Mouse (Mus musculus): Measurements from ENCODE around the gene Scube1. TPM values are rescaled to one million over a fixed set of nuclear protein-coding genes. Genes with fewer than 3 reads are reported as not detected.

Gene Scube1
- polyA plus RNA-seq, 1 experiment from 2014 or later, result 2.5 TPM

GRCm38 (mm10) chr15:83685950-83686349, 38.9 kb downstream of the Scube1 start:
- Histone ChIP-seq H3K4me3 (ENCODE audit: low read depth, low read length) (no peak overlapping the region), H3K9me3 (ENCODE audit: control insufficient read depth) (no peaks in the 10 kb centered on the region), H3K36me3 (ENCODE audit: control insufficient read depth, insufficient read depth) (no peaks in the 10 kb centered on the region), H3K27ac (ENCODE audit: low read depth, low read length) (no peak overlapping the region), H3K9ac (ENCODE audit: low read depth, low read length) (no peak overlapping the region), H3K4me2 (replicated peaks; ENCODE audit: low read depth) (no peak overlapping the region), H3K27me3 (replicated peaks; ENCODE audit: control insufficient read depth, insufficient read depth, low read length) (no peaks in the 10 kb centered on the region), H3K4me1 (replicated peaks; ENCODE audit: control insufficient read depth, insufficient read depth, low read length) (no peaks in the 10 kb centered on the region)
- no peak for TF ChIP-seq CTCF (IDR thresholded peaks at IDR 0.05; ENCODE audit: low read depth)
- ATAC-seq, result no peak
- 94% methylated on average over 3 of the region's 3 CpGs for WGBS

- H3K27ac ChIP-seq (ENCODE audit: low read depth, low read length), result no peak overlapping the region
- no peak overlapping the region for H3K4me3 ChIP-seq (ENCODE audit: low read depth, low read length)
- no peak overlapping the region for H3K9ac ChIP-seq (ENCODE audit: low read depth, low read length)
- H3K27me3 ChIP-seq (replicated peaks; ENCODE audit: control insufficient read depth, insufficient read depth, low read length), result no peaks in the 10 kb centered on the region
- no peaks in the 10 kb centered on the region for H3K36me3 ChIP-seq (ENCODE audit: control insufficient read depth, insufficient read depth)
- ATAC-seq, result no peak
- no peak overlapping the region for H3K4me2 ChIP-seq (replicated peaks; ENCODE audit: low read depth)
- H3K9me3 ChIP-seq (ENCODE audit: control insufficient read depth), result no peaks in the 10 kb centered on the region
- WGBS, result 49% methylated on average over 15 of the region's 15 CpGs
- peak; percentile 25 for TF ChIP-seq CTCF (IDR thresholded peaks at IDR 0.05; ENCODE audit: low read depth)
- H3K4me1 ChIP-seq (replicated peaks; ENCODE audit: control insufficient read depth, insufficient read depth, low read length), result no peaks in the 10 kb centered on the region
Observed at GRCm38 (mm10) chr15:83683051-83683561, 41.7 kb downstream of the Scube1 start.

GRCm38 (mm10) chr15:83680300-83680699, 44.5 kb downstream of the Scube1 start:
- H3K9me3 ChIP-seq (ENCODE audit: control insufficient read depth), result no peaks in the 10 kb centered on the region
- no peaks in the 10 kb centered on the region for H3K27me3 ChIP-seq (replicated peaks; ENCODE audit: control insufficient read depth, insufficient read depth, low read length)
- no peak for TF ChIP-seq CTCF (IDR thresholded peaks at IDR 0.05; ENCODE audit: low read depth)
- WGBS, result 81% methylated on average over 7 of the region's 7 CpGs
- no peak overlapping the region for H3K27ac ChIP-seq (ENCODE audit: low read depth, low read length)
- H3K36me3 ChIP-seq (ENCODE audit: control insufficient read depth, insufficient read depth), result no peaks in the 10 kb centered on the region
- no peak overlapping the region for H3K9ac ChIP-seq (ENCODE audit: low read depth, low read length)
- no peak overlapping the region for H3K4me2 ChIP-seq (replicated peaks; ENCODE audit: low read depth)
- H3K4me1 ChIP-seq (replicated peaks; ENCODE audit: control insufficient read depth, insufficient read depth, low read length), result no peaks in the 10 kb centered on the region
- H3K4me3 ChIP-seq (ENCODE audit: low read depth, low read length), result no peak overlapping the region
- no peak for ATAC-seq

- no peak overlapping the region for H3K4me3 ChIP-seq (ENCODE audit: low read depth, low read length)
- no peak overlapping the region for H3K9ac ChIP-seq (ENCODE audit: low read depth, low read length)
- no peak for ATAC-seq
- H3K4me2 ChIP-seq (replicated peaks; ENCODE audit: low read depth), result no peak overlapping the region
- no peak for TF ChIP-seq CTCF (IDR thresholded peaks at IDR 0.05; ENCODE audit: low read depth)
- H3K9me3 ChIP-seq (ENCODE audit: control insufficient read depth), result no peaks in the 10 kb centered on the region
- 69% methylated on average over 5 of the region's 5 CpGs for WGBS
- no peak overlapping the region for H3K27ac ChIP-seq (ENCODE audit: low read depth, low read length)
- H3K27me3 ChIP-seq (replicated peaks; ENCODE audit: control insufficient read depth, insufficient read depth, low read length), result no peaks in the 10 kb centered on the region
- H3K36me3 ChIP-seq (ENCODE audit: control insufficient read depth, insufficient read depth), result no peaks in the 10 kb centered on the region
- no peaks in the 10 kb centered on the region for H3K4me1 ChIP-seq (replicated peaks; ENCODE audit: control insufficient read depth, insufficient read depth, low read length)
Observed at GRCm38 (mm10) chr15:83679729-83680128, 45.1 kb downstream of the Scube1 start.

GRCm38 (mm10) chr15:83678606-83679005, 46.2 kb downstream of the Scube1 start:
- Histone ChIP-seq H3K27me3 (replicated peaks; ENCODE audit: control insufficient read depth, insufficient read depth, low read length) (no peaks in the 10 kb centered on the region), H3K36me3 (ENCODE audit: control insufficient read depth, insufficient read depth) (no peaks in the 10 kb centered on the region), H3K9ac (ENCODE audit: low read depth, low read length) (no peak overlapping the region), H3K9me3 (ENCODE audit: control insufficient read depth) (no peaks in the 10 kb centered on the region), H3K4me3 (ENCODE audit: low read depth, low read length) (no peak overlapping the region), H3K27ac (ENCODE audit: low read depth, low read length) (no peak overlapping the region), H3K4me1 (replicated peaks; ENCODE audit: control insufficient read depth, insufficient read depth, low read length) (no peaks in the 10 kb centered on the region), H3K4me2 (replicated peaks; ENCODE audit: low read depth) (no peak overlapping the region)
- no peak for ATAC-seq
- TF ChIP-seq CTCF (IDR thresholded peaks at IDR 0.05; ENCODE audit: low read depth), result no peak
- WGBS, result 23% methylated on average over 11 of the region's 11 CpGs

- no peak overlapping the region for H3K9ac ChIP-seq (ENCODE audit: low read depth, low read length)
Observed at GRCm38 (mm10) chr15:83678089-83678488, 46.7 kb downstream of the Scube1 start.

GRCm38 (mm10) chr15:83677098-83677497, 47.7 kb downstream of the Scube1 start:
- TF ChIP-seq CTCF (IDR thresholded peaks at IDR 0.05; ENCODE audit: low read depth), result no peak
- no peak overlapping the region for H3K4me3 ChIP-seq (ENCODE audit: low read depth, low read length)
- no peak overlapping the region for H3K4me2 ChIP-seq (replicated peaks; ENCODE audit: low read depth)
- WGBS, result 84% methylated on average over 6 of the region's 6 CpGs
- no peak for ATAC-seq
- no peaks in the 10 kb centered on the region for H3K9me3 ChIP-seq (ENCODE audit: control insufficient read depth)
- no peak overlapping the region for H3K9ac ChIP-seq (ENCODE audit: low read depth, low read length)
- no peaks in the 10 kb centered on the region for H3K36me3 ChIP-seq (ENCODE audit: control insufficient read depth, insufficient read depth)
- no peaks in the 10 kb centered on the region for H3K4me1 ChIP-seq (replicated peaks; ENCODE audit: control insufficient read depth, insufficient read depth, low read length)
- no peaks in the 10 kb centered on the region for H3K27me3 ChIP-seq (replicated peaks; ENCODE audit: control insufficient read depth, insufficient read depth, low read length)
- no peak overlapping the region for H3K27ac ChIP-seq (ENCODE audit: low read depth, low read length)

More at GRCm38 (mm10) chr15:83678089-83678488, 46.7 kb downstream of the Scube1 start:
- Histone ChIP-seq H3K27me3 (replicated peaks; ENCODE audit: control insufficient read depth, insufficient read depth, low read length) (no peaks in the 10 kb centered on the region), H3K9me3 (ENCODE audit: control insufficient read depth) (no peaks in the 10 kb centered on the region), H3K4me1 (replicated peaks; ENCODE audit: control insufficient read depth, insufficient read depth, low read length) (no peaks in the 10 kb centered on the region), H3K4me3 (ENCODE audit: low read depth, low read length) (no peak overlapping the region), H3K27ac (ENCODE audit: low read depth, low read length) (no peak overlapping the region), H3K36me3 (ENCODE audit: control insufficient read depth, insufficient read depth) (no peaks in the 10 kb centered on the region), H3K4me2 (replicated peaks; ENCODE audit: low read depth) (no peak overlapping the region)
- 24% methylated on average over 7 of the region's 7 CpGs for WGBS
- ATAC-seq, result no peak
- no peak for TF ChIP-seq CTCF (IDR thresholded peaks at IDR 0.05; ENCODE audit: low read depth)
